Mouse (Mus musculus) heart, postnatal 0 days (tissue): ENCODE measurements at regions not wholly inside any gene's neighbourhood (a gene's known extent, or its start where the extent isn't known, plus 50 kb on each side); places are given as distances from the start of the nearest gene placed in this dataset.

Experiments
- CTCF ChIP-seq: IDR thresholded peaks from 2 replicates; pipeline ENCODE4 v1.5.1; 2016; ENCODE audit warnings: antibody characterized with exemption, control low read depth, low read depth
- EP300 ChIP-seq: IDR thresholded peaks from 2 replicates; pipeline ENCODE4 v1.6.1; 2016; ENCODE audit warnings: antibody characterized with exemption, low read depth

GRCm38 (mm10) chr16:30677016-30677415, 77.5 kb downstream of the Fam43a start:
- TF ChIP-seq CTCF (no peak), EP300 (no peak)
